Mouse (Mus musculus) erythroblast, embryonic 14.5 days (primary cell): ENCODE results near the gene Mme.

Experiments used
- GATA1 ChIP-seq: IDR thresholded peaks from 2 replicates; pipeline ENCODE4 v1.6.1; 2012; ENCODE audit warnings: low read length, inconsistent platforms, mixed read lengths
- TAL1 ChIP-seq: IDR thresholded peaks from 3 replicates; pipeline ENCODE4 v1.6.1; 2012; ENCODE audit warnings: low read length, inconsistent platforms, mixed read lengths

DNA sequence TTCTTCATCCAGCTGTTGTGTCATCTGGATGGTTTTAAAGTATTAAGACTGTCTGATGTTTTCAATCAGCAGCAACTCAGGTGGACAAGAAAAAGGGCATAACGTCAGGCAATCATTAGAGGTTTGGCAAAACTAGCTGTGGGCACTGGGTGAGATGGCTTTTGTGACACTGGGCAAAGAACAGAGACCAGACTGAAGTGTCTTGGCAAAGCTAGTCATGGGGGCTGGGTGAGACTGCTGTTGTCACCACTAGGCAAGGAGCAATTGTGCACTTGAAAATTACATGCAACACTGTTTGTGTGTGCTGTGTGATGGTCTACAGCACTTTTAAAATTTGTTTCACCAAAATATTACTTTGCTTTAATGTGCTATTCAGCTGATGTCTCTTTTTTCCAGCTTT lies 175.9 kb downstream of the Mme start:
- no peak for TF ChIP-seq TAL1
- TF ChIP-seq GATA1: no peak
